Mouse (Mus musculus) neural tube, embryonic 15.5 days (tissue): ENCODE measurements around the gene Ubap2. TPM values are rescaled to one million over a fixed set of nuclear protein-coding genes. Genes with fewer than 3 reads are reported as not detected.

Source experiments
- ATAC-seq: fragments of 200-750 bp; cut with Nextera tagmentation; 2 replicates; pipeline ENCODE4 v1.8.0; 2017; ENCODE audit warnings: mild to moderate bottlenecking, moderate TSS enrichment, moderate library complexity; ENCODE audit not compliant: low FRiP score
- H3K27ac ChIP-seq: fragments of 300-500 bp; sonication (generic); replicated peaks from 2 replicates; pipeline ENCODE4 v1.5.1; 2015; ENCODE audit warnings: mild to moderate bottlenecking, inconsistent platforms
- H3K27me3 ChIP-seq: fragments of 300-500 bp; sonication (generic); replicated peaks from 2 replicates; pipeline ENCODE4 v1.6.1; 2015; ENCODE audit warnings: inconsistent platforms
- H3K36me3 ChIP-seq: fragments of 300-500 bp; sonication (generic); 2 replicates; pipeline ENCODE4 v1.6.1; 2015; ENCODE audit warnings: inconsistent platforms
- H3K4me1 ChIP-seq: fragments of 300-500 bp; sonication (generic); 2 replicates; pipeline ENCODE4 v1.6.1; 2015; ENCODE audit warnings: inconsistent platforms
- H3K4me2 ChIP-seq: fragments of 300-500 bp; sonication (generic); 2 replicates; pipeline ENCODE4 v1.6.1; 2015; ENCODE audit warnings: inconsistent platforms, mild to moderate bottlenecking, moderate library complexity
- H3K4me3 ChIP-seq: fragments of 300-500 bp; sonication (generic); replicated peaks from 2 replicates; pipeline ENCODE4 v1.5.1; 2015; ENCODE audit warnings: mild to moderate bottlenecking, inconsistent platforms
- H3K9ac ChIP-seq: fragments of 300-500 bp; sonication (generic); replicated peaks from 2 replicates; pipeline ENCODE4 v1.6.1; 2015; ENCODE audit warnings: mild to moderate bottlenecking, inconsistent platforms
- H3K9me3 ChIP-seq: fragments of 300-500 bp; sonication (generic); replicated peaks from 2 replicates; pipeline ENCODE4 v1.6.1; 2016; ENCODE audit warnings: inconsistent platforms
- WGBS: fragments of 180-500 bp; shearing (Covaris S2); methylation state at CpG from one replicate; pipeline ENCODE4 v1.1.7; 2015; ENCODE audit warnings: mixed read lengths; 5-methylcytosine and 5-hydroxymethylcytosine counted together
- polyA plus RNA-seq: library from polyadenylated mRNA; unstranded; fragments of >200 nt; fragmentation: Nextera tagmentation; extraction: Ambion mirVana; gene quantifications from 2 replicates; pipeline ENCODE4 v1.2.1, GENCODE M21; 2015

Gene Ubap2
- 46.3 and 54.7 TPM in 2 replicates for polyA plus RNA-seq

DNA sequence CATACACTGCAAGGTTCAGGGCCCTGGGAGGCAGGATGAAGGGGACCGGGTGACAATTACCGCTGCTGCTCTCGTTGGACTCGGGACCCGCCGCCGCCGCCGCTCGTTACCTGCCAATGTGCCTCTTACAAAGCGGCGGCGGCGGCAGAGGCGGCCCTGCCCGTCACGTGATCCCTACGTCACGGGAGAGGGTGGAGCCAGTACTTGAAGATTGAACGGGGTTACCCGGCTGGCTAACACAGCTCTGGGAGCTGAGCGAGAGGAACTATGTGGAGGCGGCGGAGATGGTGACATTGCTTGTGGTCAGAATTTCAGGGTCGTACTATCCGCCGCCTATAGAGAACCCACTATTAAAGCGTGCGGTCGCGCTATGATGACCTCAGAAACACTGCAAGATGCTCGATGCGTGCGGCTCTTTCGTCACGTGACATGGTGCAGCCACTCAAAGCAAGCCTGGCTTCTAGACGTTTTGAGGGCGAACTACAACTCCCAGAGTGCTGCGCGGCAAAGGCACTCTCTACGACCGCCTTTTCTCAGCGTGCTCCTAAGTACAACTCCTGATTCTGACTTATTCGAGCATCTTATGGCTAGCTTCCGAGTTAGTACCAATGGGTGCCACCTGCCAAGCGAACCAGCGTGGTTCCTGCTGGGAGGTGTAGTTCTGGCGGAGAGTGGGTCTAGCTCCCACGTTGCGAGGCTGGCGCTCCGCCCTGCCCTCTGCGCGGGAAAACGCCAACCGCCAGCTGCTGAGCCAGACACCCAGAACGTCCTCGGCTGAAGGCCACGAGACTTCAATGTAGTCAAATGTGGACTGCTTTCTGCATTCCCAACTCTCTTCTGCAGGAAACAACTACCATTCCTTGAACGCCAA lies at the start of gene Ubap2:
Gene Ubap2 (minus strand): TSS at position 165 of the 871 bp plus-strand sequence.
- Histone ChIP-seq H3K4me1 (peaks cover 38% of the 10 kb centered on the region), H3K27me3 (no peaks in the 10 kb centered on the region), H3K4me3 (peak within 1 kb of the TSS; percentile 94), H3K4me2 (peak within 1 kb of the TSS; percentile 81), H3K27ac (peak within 1 kb of the TSS; percentile 96), H3K9me3 (no peaks in the 10 kb centered on the region), H3K9ac (peak within 1 kb of the TSS; percentile 91), H3K36me3 (peaks cover 4% of the 10 kb centered on the region; the same call in 1 of the 2 replicates)
- ATAC-seq: peak; percentile 99
- WGBS: under 1% methylated on average over 60 of the region's 60 CpGs

- H3K27ac ChIP-seq: no peak overlapping the region
- ATAC-seq: no peak
- no peak overlapping the region for H3K4me3 ChIP-seq
- no peaks in the 10 kb centered on the region for H3K36me3 ChIP-seq
- whole genome bisulfite sequencing: 72% methylated on average over 4 of the region's 4 CpGs
- H3K4me2 ChIP-seq: no peak overlapping the region
- no peaks in the 10 kb centered on the region for H3K27me3 ChIP-seq
- no peaks in the 10 kb centered on the region for H3K4me1 ChIP-seq
- no peaks in the 10 kb centered on the region for H3K9me3 ChIP-seq
- no peak overlapping the region for H3K9ac ChIP-seq
These were observed 46.0 kb upstream of the Ubap2 start for GRCm38 (mm10) chr4:41320971-41321370.

- ATAC-seq: no peak
These were observed 43.3 kb upstream of the Ubap2 start for GRCm38 (mm10) chr4:41318267-41318666.

DNA sequence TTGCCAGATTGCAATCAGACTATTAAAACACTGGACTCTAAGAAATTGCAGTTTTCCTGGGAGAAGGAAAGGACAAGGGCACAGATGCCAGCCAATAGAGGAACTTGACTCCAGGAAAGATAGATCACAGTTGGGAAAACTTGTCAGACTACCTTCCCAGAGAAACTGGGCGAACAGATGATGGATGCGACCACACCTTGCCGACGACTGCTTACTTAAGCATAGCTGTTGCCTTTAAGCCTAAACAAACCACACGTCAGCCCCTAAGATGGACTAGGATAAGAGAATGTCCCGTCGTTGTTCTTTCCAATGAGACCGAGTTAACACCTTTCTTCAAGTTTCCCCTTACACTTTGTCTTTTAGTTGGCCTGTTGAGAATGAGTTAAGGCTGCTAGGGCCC lies 40.2 kb upstream of the Ubap2 start:
- 0 out of 2 replicates have a peak, but pooled peaks have one; percentile 3 for ATAC-seq
- H3K27me3 ChIP-seq: no peaks in the 10 kb centered on the region
- H3K36me3 ChIP-seq: peaks cover 15% of the 10 kb centered on the region
- 60% methylated on average over 8 of the region's 8 CpGs for WGBS
- no peaks in the 10 kb centered on the region for H3K9me3 ChIP-seq
- H3K9ac ChIP-seq: peak overlapping the region; percentile 98
- H3K4me3 ChIP-seq: peak overlapping the region; percentile 99
- H3K4me2 ChIP-seq: peak overlapping the region; percentile 92
- H3K4me1 ChIP-seq: peaks cover 39% of the 10 kb centered on the region
- peak overlapping the region; percentile 97 for H3K27ac ChIP-seq

More at GRCm38 (mm10) chr4:41318267-41318666, 43.3 kb upstream of the Ubap2 start:
- no peak overlapping the region for H3K27ac ChIP-seq
- H3K27me3 ChIP-seq: no peaks in the 10 kb centered on the region
- H3K4me3 ChIP-seq: no peak overlapping the region
- no peaks in the 10 kb centered on the region for H3K36me3 ChIP-seq
- no peaks in the 10 kb centered on the region for H3K9me3 ChIP-seq
- 89% methylated on average over 5 of the region's 5 CpGs for WGBS
- no peak overlapping the region for H3K4me2 ChIP-seq
- no peak overlapping the region for H3K9ac ChIP-seq
- H3K4me1 ChIP-seq: peaks cover 13% of the 10 kb centered on the region

- Histone ChIP-seq H3K4me1 (peaks cover 39% of the 10 kb centered on the region), H3K4me2 (peak within 1 kb of the TSS; percentile 92), H3K4me3 (peak within 1 kb of the TSS; percentile 99), H3K36me3 (peaks cover 23% of the 10 kb centered on the region), H3K27me3 (no peaks in the 10 kb centered on the region), H3K9me3 (no peaks in the 10 kb centered on the region), H3K27ac (peak within 1 kb of the TSS; percentile 97), H3K9ac (peak within 1 kb of the TSS; percentile 98)
- ATAC-seq: peak; percentile 98
- under 1% methylated on average over 70 of the region's 70 CpGs for WGBS
These were observed 39.5 kb upstream of the Ubap2 start, which contains the start of gene Dcaf12 for GRCm38 (mm10) chr4:41314141-41315129. Gene Dcaf12, minus strand, starts transcription at chr4:41314889.

DNA sequence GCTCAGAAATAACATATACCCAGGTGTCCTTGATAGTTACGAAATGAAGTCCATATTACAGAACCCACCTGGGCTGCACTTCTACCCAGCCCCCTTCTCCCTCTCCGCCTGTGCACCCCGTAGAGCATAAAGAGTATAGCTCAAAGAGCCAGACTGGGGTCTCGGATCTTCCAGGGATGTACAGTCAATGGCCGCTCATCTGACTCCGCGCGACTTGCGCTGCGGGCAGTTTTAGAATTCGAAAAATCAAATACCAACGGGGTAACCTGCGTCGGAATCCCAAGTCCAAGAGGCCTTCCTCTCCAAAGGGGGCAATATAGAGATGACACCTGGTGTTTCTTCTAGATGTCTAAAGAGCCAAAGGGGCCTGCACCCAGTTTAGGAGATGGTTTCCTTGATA lies 38.8 kb upstream of the Ubap2 start:
- H3K9ac ChIP-seq: peak overlapping the region; percentile 98
- peak overlapping the region; percentile 97 for H3K27ac ChIP-seq
- H3K4me3 ChIP-seq: peak overlapping the region; percentile 99
- peaks cover 28% of the 10 kb centered on the region for H3K36me3 ChIP-seq
- 0 out of 2 replicates have a peak, but pooled peaks have one; percentile 3 for ATAC-seq
- peaks cover 39% of the 10 kb centered on the region for H3K4me1 ChIP-seq
- H3K27me3 ChIP-seq: no peaks in the 10 kb centered on the region
- WGBS: 12% methylated on average over 14 of the region's 14 CpGs
- no peaks in the 10 kb centered on the region for H3K9me3 ChIP-seq
- peak overlapping the region; percentile 92 for H3K4me2 ChIP-seq

DNA sequence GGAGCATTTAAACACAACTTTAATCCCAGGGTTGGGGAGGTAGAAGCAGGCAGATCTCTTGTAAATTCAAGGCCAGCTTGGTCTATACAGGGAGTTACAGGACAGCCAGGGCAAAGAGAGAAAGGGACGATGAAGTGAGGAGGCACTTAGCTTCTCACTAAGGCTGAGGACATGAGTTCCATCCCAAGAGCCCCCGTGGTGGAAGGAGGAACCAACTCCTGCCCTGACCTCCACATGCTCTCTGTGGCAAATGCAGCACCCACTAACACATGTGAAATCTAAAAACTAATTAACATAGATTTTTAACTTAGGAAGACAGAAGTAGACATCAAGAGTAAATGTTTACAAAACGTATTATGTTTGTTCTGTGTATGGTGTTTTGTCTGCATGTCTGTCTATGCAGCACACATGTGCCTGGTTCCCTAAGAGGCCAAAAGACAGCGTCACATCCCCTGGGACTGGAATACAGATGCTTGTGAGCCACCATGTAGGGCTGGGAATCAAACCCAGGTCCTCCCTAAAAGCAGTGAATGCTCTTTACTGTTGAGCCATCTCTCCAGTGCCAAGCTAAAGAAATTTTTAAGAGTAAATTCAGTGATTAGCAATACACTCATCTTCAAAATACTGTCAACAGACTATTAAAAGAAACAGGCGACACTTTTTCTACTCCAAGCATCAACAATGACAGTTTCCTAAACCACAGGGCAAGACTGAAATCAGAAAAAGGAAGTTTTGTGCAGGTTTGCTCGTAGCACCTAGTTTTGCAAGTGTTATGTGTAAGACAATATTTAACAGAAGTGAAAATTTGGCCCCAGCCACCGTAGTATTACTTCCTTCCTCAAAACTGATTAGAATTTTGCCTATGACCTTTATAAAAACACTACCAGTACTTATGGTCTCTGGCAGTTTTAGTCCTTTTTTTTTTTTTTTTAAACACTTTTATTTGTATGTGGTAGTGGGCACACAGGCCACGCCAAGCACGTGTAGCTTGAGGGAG lies 35.9 kb upstream of the Ubap2 start:
- no peaks in the 10 kb centered on the region for H3K27me3 ChIP-seq
- peaks cover 39% of the 10 kb centered on the region for H3K4me1 ChIP-seq
- H3K9ac ChIP-seq: no peak overlapping the region
- 96% methylated on average over 9 of the region's 9 CpGs for WGBS
- no peak for ATAC-seq
- peaks cover 34% of the 10 kb centered on the region for H3K36me3 ChIP-seq
- H3K27ac ChIP-seq: no peak overlapping the region
- no peaks in the 10 kb centered on the region for H3K9me3 ChIP-seq
- no peak overlapping the region for H3K4me2 ChIP-seq
- H3K4me3 ChIP-seq: no peak overlapping the region

DNA sequence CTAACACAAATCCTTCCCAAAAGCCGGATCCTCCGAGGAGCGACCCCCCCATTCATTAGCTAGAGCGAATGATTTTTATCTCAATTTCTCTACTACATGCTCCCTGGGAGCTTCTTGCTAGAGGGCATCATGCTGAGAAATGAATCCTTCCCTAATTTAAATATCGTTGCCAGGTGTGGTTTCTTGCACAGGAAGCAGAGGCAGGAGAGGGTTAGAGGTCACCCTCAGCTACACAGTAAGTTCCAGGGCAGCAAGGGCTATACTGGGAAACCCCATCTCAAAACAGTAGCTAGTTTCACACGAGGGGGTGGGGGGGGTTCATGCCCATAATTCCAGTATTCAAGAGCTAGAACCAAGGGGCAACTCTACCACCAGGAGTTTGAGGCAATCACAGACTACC lies 32.5 kb upstream of the Ubap2 start:
- 81% methylated on average over 6 of the region's 6 CpGs for WGBS
- Histone ChIP-seq H3K9me3 (no peaks in the 10 kb centered on the region), H3K4me2 (no peak overlapping the region), H3K4me3 (no peak overlapping the region), H3K4me1 (peaks cover 17% of the 10 kb centered on the region), H3K27ac (no peak overlapping the region), H3K36me3 (peaks cover 41% of the 10 kb centered on the region), H3K27me3 (no peaks in the 10 kb centered on the region), H3K9ac (no peak overlapping the region)
- no peak for ATAC-seq

DNA sequence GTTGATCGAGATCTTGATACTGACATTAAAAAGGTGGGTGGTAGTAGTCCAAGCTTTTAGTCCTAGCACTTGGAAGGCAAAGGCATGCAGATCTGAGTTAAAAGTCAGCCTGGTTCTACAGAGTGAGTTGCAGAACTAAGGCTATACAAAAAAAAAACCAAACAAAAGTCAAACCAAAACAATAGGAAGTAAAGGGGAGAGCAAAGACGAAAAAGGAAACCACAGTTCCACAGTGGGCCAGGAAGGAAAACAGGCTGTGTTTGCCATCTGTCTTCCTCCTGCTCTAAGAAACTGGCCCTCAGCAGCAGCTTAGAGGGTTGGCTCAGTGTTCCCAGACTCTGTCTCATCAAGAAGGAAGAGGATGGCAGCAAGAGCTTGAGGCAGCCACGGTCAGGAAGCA lies 29.4 kb upstream of the Ubap2 start:
- no peak overlapping the region for H3K9ac ChIP-seq
- H3K4me2 ChIP-seq: no peak overlapping the region
- H3K36me3 ChIP-seq: peaks cover 49% of the 10 kb centered on the region
- H3K4me1 ChIP-seq: no peaks in the 10 kb centered on the region
- H3K4me3 ChIP-seq: no peak overlapping the region
- H3K27me3 ChIP-seq: no peaks in the 10 kb centered on the region
- H3K9me3 ChIP-seq: no peaks in the 10 kb centered on the region
- no peak overlapping the region for H3K27ac ChIP-seq
- WGBS: 85% methylated on average over 3 of the region's 3 CpGs
- no peak for ATAC-seq

DNA sequence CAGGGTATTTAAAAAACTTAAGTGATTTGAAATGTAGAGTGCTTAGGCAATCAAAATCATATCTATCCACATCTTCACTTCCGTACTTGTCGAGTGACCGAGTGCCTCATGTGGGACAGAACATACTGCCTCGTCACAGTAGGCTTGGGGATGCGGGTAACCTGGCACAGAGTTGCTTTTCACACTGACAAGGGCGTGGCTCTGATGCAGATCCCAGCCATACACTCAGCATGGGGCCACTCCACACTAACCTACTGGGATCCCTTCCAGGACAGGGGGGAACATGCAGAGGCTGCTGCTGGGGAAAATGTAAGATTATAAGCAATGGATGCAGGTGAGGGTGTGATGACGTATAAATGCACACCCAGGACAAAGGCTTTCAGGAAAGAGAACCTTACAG lies 28.7 kb upstream of the Ubap2 start:
- Histone ChIP-seq H3K4me2 (no peak overlapping the region), H3K27me3 (no peaks in the 10 kb centered on the region), H3K4me3 (no peak overlapping the region), H3K4me1 (no peaks in the 10 kb centered on the region), H3K36me3 (peaks cover 50% of the 10 kb centered on the region), H3K9me3 (no peaks in the 10 kb centered on the region), H3K9ac (no peak overlapping the region), H3K27ac (no peak overlapping the region)
- 92% methylated on average over 7 of the region's 7 CpGs for WGBS
- ATAC-seq: no peak
